Mouse (Mus musculus) kidney, postnatal 25 days (tissue): ENCODE data around the gene Taok2.
"Not testable (repeated sequence)": the region's sequence is repeated elsewhere in the genome, so short reads cannot be mapped to it uniquely, and the experiment has no call there.

Experiments
- DNase-seq, 2 experiments: peaks; one replicate each; pipeline ENCODE4 v3.0.0; 2021; ENCODE audit warnings: mixed read lengths in 2 of 2

Taok2 gene

DNA sequence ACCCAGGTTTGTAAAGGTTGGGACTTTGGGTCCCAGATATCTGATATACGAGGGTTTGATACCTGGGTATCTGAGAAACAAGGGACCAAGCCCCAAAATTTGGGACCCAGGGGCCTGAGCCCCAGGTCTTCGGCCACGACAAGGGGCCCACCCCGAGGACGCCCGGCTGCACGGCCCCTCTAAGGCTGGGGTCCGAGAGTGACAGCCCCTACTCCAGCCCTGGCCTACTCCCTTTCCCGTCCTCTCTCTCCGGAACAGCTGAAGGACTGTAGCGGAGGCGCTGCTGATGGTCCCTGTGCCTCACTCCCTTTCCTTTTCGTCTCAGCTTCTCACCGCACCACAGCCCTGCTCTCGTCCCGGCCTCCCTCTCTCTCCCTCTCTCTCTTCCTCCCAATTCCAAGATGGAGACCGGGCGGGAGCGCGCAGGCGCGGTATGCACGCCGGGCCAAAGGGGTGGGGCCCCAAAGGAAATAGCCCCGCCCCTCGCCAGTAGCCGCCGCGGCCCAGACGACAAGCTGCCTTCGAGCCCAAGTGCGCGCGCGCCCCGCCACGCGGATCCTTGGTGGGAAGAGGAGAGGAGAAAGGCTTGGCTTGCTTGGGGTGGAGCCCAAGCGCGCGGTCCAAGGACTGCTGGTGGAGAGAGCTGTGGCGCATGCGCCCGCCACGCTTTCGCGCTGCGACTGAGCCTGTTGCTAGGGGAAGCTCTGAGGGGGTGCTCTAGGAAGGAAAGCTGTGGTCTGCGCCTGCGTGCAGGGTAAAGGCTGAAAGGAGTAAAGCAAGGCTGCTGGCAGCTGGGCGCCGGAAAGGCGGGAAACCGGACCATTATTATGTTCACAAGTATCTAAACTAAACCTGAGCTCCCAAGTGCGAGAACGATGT, at the start of gene Taok2:
Gene Taok2 (minus strand): TSS at position 418 of the 879 bp plus-strand sequence.
- peak; percentile 98 to 99 for DNase-seq

GRCm38 (mm10) chr7:126932652-126933051, 48.1 kb upstream of the Taok2 start:
- DNase-seq, result no peak

DNA sequence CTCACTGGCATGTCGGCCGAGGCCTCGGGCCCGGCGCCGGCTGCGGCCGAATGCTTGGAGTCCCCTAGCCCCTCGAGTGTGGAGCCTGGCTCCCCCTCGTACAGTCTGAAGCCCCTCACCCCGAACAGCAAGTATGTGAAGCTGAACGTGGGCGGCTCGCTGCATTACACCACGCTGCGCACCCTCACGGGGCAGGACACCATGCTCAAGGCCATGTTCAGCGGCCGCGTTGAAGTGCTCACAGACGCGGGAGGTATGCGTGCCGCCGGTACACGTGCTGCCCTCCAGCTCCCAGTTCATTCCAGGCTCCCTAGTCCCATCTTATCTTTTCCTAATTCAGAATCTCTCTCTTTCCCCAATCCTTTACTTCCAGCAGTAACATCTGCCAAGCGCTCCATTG, 44.5 kb upstream of the Taok2 start:
- DNase-seq, result peak in 1 of 2 experiments; percentile 27

- DNase-seq, result peak; percentile 93 to 96
These were observed 44.0 kb upstream of the Taok2 start, which contains the start of gene Kctd13 for GRCm38 (mm10) chr7:126928384-126929037. Kctd13 (plus strand) TSS chr7:126928879.

DNA sequence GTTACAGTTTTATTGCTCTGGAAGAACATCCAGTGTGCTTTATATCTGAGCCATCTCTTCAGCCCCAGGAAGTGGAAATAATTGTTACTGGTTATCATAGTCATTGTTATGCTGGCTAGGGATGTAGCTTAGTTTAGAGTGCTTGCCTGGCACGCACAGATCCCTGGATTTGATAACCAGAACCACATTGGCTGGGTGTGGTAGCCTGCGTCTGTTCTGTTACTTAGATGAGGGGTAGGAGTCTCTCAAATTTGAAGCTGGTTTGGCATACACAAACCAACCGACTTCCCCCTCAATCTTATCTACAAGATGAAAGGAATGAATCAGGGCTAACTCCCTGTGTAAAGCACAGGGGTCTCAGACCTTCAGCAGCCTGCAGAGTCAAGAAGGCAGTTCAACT, 41.8 kb upstream of the Taok2 start:
- no peak for DNase-seq

DNA sequence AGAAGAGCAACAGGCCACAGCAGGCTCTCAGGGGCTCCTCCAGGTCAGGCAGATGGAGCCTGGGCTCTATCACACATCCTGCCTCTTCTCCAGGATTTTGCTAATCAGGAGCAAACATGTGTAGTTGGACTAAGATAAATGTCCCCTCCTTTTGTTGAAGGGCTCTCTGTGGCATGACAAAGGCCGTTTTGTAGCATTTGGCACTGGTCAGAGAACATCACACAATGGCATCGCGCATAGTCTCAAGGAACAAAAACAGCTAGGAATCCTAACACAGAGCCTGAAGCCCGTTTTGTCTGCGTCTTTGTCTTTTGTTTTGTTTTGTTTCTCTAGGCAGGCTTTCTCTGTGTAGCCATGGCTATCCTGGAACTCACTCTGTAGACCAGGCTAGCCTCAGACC, 39.5 kb upstream of the Taok2 start:
- DNase-seq, result no peak

GRCm38 (mm10) chr7:126922624-126923060, 38.1 kb upstream of the Taok2 start, which contains the start of gene Tmem219:
Tmem219 (minus strand) TSS chr7:126922917.
- peak; percentile 91 to 94 for DNase-seq

- DNase-seq, result peak; percentile 67 to 68
These were observed 37.1 kb upstream of the Taok2 start for GRCm38 (mm10) chr7:126921563-126921962.

- DNase-seq, result no peak
These were observed 35.5 kb upstream of the Taok2 start for GRCm38 (mm10) chr7:126919973-126920372.

GRCm38 (mm10) chr7:126918356-126918755, 33.9 kb upstream of the Taok2 start:
- DNase-seq, result peak in 1 of 2 experiments; percentile 14

GRCm38 (mm10) chr7:126914844-126915243, 30.3 kb upstream of the Taok2 start:
- DNase-seq, result no peak

GRCm38 (mm10) chr7:126905590-126905989, 21.1 kb upstream of the Taok2 start:
- no peak for DNase-seq

DNA sequence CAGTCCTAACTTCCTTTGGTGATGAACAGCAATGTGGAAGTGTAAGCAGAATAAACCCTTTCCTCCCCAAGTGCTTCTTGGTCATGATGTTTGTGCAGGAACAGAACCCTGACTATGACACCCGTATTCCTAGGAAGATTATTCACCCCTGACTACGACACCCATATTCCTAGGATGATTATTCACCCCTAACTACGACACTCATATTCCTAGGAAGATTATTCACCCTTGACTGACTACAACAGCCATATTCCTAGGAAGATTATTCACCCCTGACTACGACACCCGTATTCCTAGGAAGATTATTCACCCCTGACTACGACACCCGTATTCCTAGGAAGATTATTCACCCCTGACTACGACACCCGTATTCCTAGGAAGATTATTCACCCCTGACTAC, 15.3 kb upstream of the Taok2 start:
- not testable (repeated sequence) for DNase-seq

GRCm38 (mm10) chr7:126898102-126898990, 13.8 kb upstream of the Taok2 start:
- DNase-seq, result peak; percentile 98 to 99

GRCm38 (mm10) chr7:126897390-126898101, 13.0 kb upstream of the Taok2 start:
- DNase-seq, result peak in 1 of 2 experiments; percentile 31

DNA sequence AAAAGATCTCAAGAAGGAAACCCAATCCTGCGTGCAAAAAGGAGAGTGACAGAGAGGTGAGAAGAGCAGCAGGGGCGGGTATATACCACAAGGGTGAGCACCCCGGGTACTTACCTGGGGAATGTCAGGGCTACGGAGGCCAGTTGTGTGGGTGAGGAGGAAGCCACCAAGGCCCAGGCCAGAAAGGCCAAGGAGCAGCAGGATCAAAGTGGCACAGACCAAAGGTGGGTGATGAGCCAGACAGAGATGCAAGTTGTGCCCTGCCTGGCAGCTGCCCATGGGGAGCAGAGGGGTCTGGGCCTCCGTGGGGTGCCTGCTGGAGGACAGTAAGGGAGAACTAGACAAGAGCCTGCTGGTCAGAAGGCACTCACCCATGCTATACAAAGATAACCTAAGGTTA, 12.4 kb upstream of the Taok2 start:
- DNase-seq, result no peak

GRCm38 (mm10) chr7:126888852-126889251, 4.3 kb upstream of the Taok2 start:
- DNase-seq, result peak; percentile 52 to 60

- DNase-seq, result no peak
These were observed 2.8 kb upstream of the Taok2 start for GRCm38 (mm10) chr7:126887281-126887680.

GRCm38 (mm10) chr7:126883731-126884181, 747 bp downstream of the Taok2 start:
- peak in 1 of 2 experiments; percentile 56 for DNase-seq

GRCm38 (mm10) chr7:126881040-126881439, 3.5 kb downstream of the Taok2 start:
- peak; percentile 58 to 80 for DNase-seq

DNA sequence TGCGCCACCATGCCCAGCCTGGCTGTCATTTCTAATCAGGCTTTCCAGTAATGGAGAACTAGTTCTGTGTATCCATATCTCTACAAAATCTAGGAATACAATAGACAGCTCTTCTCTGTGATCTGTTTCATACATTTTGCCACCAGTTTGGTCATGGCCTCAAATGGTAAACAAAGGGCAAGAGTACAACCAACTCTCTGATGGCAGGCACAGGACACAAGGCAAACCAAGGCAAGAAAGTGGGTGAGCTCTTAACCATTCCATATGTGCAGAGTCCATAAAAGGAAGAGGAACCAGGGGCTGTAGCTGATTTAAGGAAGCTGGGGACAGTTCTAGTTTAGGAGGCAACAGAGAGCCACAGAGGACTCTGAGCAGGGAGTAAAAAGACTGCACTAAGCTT, 7.3 kb downstream of the Taok2 start:
- DNase-seq, result no peak

DNA sequence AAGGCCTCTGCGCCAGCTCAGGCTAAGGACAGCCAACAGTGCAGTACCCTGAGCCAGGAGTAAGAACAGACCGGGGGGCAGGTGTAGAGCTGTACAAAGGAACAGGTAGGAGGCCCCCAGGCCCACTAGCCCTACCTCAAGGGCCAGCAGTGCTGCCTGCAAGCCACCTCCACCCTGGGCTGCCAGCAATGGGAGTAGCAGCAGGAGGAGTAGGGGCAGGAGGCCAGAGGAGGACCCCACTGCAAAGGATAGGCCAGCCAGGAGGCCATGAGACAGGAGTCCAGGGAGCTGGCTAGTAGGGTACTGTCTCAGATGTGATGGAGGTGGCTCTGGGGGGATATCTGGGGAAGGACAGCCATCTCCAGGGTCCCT, 14.0 kb downstream of the Taok2 start:
- DNase-seq, result no peak
